Mouse (Mus musculus) brain, embryonic 14.5 days (tissue): Measurements from ENCODE around the gene Hras. TPM values are rescaled to one million over a fixed set of nuclear protein-coding genes. Genes with fewer than 3 reads are reported as not detected.

Source experiments
- DNase-seq: peaks from one replicate; pipeline ENCODE4 v3.0.0-alpha.2; 2011; ENCODE audit warnings: low read depth
- CTCF ChIP-seq: fragments of 200-500 bp; IDR thresholded peaks from 2 replicates; pipeline ENCODE4 v1.5.1; 2012; ENCODE audit warnings: inconsistent platforms, mild to moderate bottlenecking, moderate library complexity, borderline replicate concordance; ENCODE audit not compliant: insufficient read depth, insufficient read length; ENCODE audit errors: extremely low read depth
- POLR2A ChIP-seq: fragments of 200-500 bp; IDR thresholded peaks from 2 replicates; pipeline ENCODE4 v1.6.1; 2012; ENCODE audit warnings: mild to moderate bottlenecking, inconsistent platforms, borderline replicate concordance; ENCODE audit not compliant: poor library complexity, insufficient read depth, insufficient read length, severe bottlenecking; ENCODE audit errors: extremely low read depth
- polyA plus RNA-seq: library from polyadenylated mRNA; depleted of rRNA; stranded (reverse); fragments of >200 nt; gene quantifications from 2 replicates; pipeline ENCODE4 v1.2.3, GENCODE M21; 2012

The Hras gene
- polyA plus RNA-seq, 1 experiment, result 150 TPM

- DNase-seq, result peak; percentile 11
- TF ChIP-seq CTCF, result no peak
- TF ChIP-seq POLR2A, result no peak
Observed at GRCm38 (mm10) chr7:141192776-141193347, 943 bp downstream of the Hras start.

- TF ChIP-seq CTCF, result no peak
- no peak for DNase-seq
Observed at GRCm38 (mm10) chr7:141191796-141192685, 1.8 kb downstream of the Hras start.

GRCm38 (mm10) chr7:141191036-141191435 is 2.8 kb downstream of the Hras start:
- TF ChIP-seq CTCF (no peak), POLR2A (no peak)
- DNase-seq, result no peak

- DNase-seq, result no peak
Observed at GRCm38 (mm10) chr7:141190220-141190619, 3.6 kb downstream of the Hras start.

GRCm38 (mm10) chr7:141188733-141189132 is 5.1 kb downstream of the Hras start:
- DNase-seq, result no peak

More at GRCm38 (mm10) chr7:141190220-141190619, 3.6 kb downstream of the Hras start:
- TF ChIP-seq CTCF (no peak), POLR2A (no peak)

GRCm38 (mm10) chr7:141188194-141188593 is 5.6 kb downstream of the Hras start:
- DNase-seq, result no peak
- TF ChIP-seq CTCF, result no peak
- no peak for TF ChIP-seq POLR2A

More at GRCm38 (mm10) chr7:141188733-141189132, 5.1 kb downstream of the Hras start:
- no peak for TF ChIP-seq POLR2A
- no peak for TF ChIP-seq CTCF

- TF ChIP-seq POLR2A, result no peak
- peak; percentile 97 for TF ChIP-seq CTCF
- DNase-seq, result peak; percentile 95
Observed at GRCm38 (mm10) chr7:141176173-141176572, 17.6 kb downstream of the Hras start.

- TF ChIP-seq CTCF (no peak), POLR2A (no peak)
- DNase-seq, result no peak
Observed at GRCm38 (mm10) chr7:141175068-141175467, 18.7 kb downstream of the Hras start.

- TF ChIP-seq CTCF, result no peak
- no peak for TF ChIP-seq POLR2A
Observed at GRCm38 (mm10) chr7:141173323-141173850, 20.4 kb downstream of the Hras start.

GRCm38 (mm10) chr7:141172116-141173006 is 21.4 kb downstream of the Hras start, which contains the start of gene Rnh1:
Gene Rnh1, minus strand, starts transcription at chr7:141172857.
- peak; percentile 98 for DNase-seq
- TF ChIP-seq CTCF, result no peak
- TF ChIP-seq POLR2A, result peak; percentile 61; the same call in 1 of the 2 replicates

More at GRCm38 (mm10) chr7:141173323-141173850, 20.4 kb downstream of the Hras start:
- DNase-seq, result no peak

GRCm38 (mm10) chr7:141169866-141170265 is 23.9 kb downstream of the Hras start:
- no peak for DNase-seq
- TF ChIP-seq CTCF, result no peak
- no peak for TF ChIP-seq POLR2A

GRCm38 (mm10) chr7:141169300-141169699 is 24.5 kb downstream of the Hras start:
- TF ChIP-seq CTCF, result no peak
- no peak for TF ChIP-seq POLR2A

More at GRCm38 (mm10) chr7:141169300-141169699, 24.5 kb downstream of the Hras start:
- DNase-seq, result peak; percentile 60
